In the genomic region with DNA sequence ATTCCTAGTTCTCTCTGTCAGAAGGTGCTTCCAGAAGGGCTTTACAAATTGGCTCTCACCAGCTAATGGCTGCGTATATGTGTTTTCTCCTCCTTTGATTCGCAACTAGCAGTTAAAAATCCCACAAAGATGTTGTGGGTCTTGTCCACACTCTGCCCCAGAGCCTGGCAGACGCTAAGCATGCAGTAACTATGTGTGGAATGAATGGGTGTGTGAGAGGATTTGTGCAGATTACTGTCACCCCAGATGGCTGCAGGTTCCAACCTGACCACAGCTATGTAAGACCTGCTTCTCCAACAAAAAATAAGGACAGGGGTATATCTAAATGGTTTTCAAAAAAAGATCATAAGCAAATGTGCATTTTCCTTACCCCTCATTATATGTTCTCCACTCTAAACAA, we compare ENCODE assay signal across 24 mouse cellular contexts.
DNase-seq lines count a peak whose midpoint lies in the region; ATAC-seq lines count a peak whose summit lies in the region.
"Had no signal": no experiment of that assay in that cellular context is flagged by ENCODE, and none has a peak within 500 bp of the region (broad histone marks: within the 10 kb centered on the region; RNA-seq: fewer than 3 reads in every experiment).

No protein-coding gene starts in this region.

- H3K4me2 ChIP-seq in embryonic facial prominence, embryonic 14.5 days (ENCODE audit: low read depth, low read length), result no peak overlapping the region
- H3K4me2 ChIP-seq: embryonic facial prominence, embryonic 13.5 days; forebrain, embryonic 12.5 days had no signal

- H3K27me3 ChIP-seq in embryonic facial prominence, embryonic 14.5 days (replicated peaks; ENCODE audit: control insufficient read depth, insufficient read depth, low read length), result no peaks in the 10 kb centered on the region
- no peaks in the 10 kb centered on the region for H3K27me3 ChIP-seq in embryonic facial prominence, embryonic 10.5 days (replicated peaks; ENCODE audit: low read depth, poor library complexity, severe bottlenecking)
- H3K27me3 ChIP-seq: CH12.LX; embryonic facial prominence, embryonic 13.5 days; forebrain, embryonic 12.5 days had no signal

- no peak overlapping the region for H3K27ac ChIP-seq in embryonic facial prominence, embryonic 14.5 days (replicated peaks; ENCODE audit: low read depth, low read length)
- H3K27ac ChIP-seq in embryonic facial prominence, embryonic 10.5 days (replicated peaks), result no peak overlapping the region
- H3K27ac ChIP-seq: embryonic facial prominence, embryonic 13.5 days; forebrain, embryonic 10.5 days; forebrain, embryonic 12.5 days had no signal

- no peaks in the 10 kb centered on the region for H3K4me1 ChIP-seq in embryonic facial prominence, embryonic 14.5 days (ENCODE audit: control insufficient read depth, insufficient read depth, low read length)
- H3K4me1 ChIP-seq in embryonic facial prominence, embryonic 10.5 days, result peaks cover 8% of the 10 kb centered on the region

- no peaks in the 10 kb centered on the region for H3K9me3 ChIP-seq in embryonic facial prominence, embryonic 14.5 days (ENCODE audit: control insufficient read depth, low read length)
- H3K9me3 ChIP-seq in embryonic facial prominence, embryonic 10.5 days, result no peaks in the 10 kb centered on the region
- H3K9me3 ChIP-seq: embryonic facial prominence, embryonic 13.5 days; forebrain, embryonic 10.5 days; forebrain, embryonic 12.5 days had no signal

- 57% methylated on average over 3 of the region's 3 CpGs for WGBS in embryonic facial prominence, embryonic 14.5 days
- 90% methylated on average over 3 of the region's 3 CpGs for WGBS in embryonic facial prominence, embryonic 10.5 days

- H3K4me3 ChIP-seq in embryonic facial prominence, embryonic 14.5 days (ENCODE audit: low read depth, low read length), result no peak overlapping the region
- no peak overlapping the region for H3K4me3 ChIP-seq in embryonic facial prominence, embryonic 10.5 days
- H3K4me3 ChIP-seq: embryonic facial prominence, embryonic 13.5 days; forebrain, embryonic 10.5 days; forebrain, embryonic 12.5 days had no signal

- no peaks in the 10 kb centered on the region for H3K36me3 ChIP-seq in embryonic facial prominence, embryonic 14.5 days (ENCODE audit: control insufficient read depth, insufficient read depth, low read length)
- H3K36me3 ChIP-seq in embryonic facial prominence, embryonic 10.5 days (replicated peaks), result no peaks in the 10 kb centered on the region
- H3K36me3 ChIP-seq: embryonic facial prominence, embryonic 13.5 days; forebrain, embryonic 10.5 days; forebrain, embryonic 12.5 days; G1E had no signal

- DNase-seq in embryonic facial prominence, embryonic 14.5 days (ENCODE audit: low spot score), result peak; percentile 39
- no peak for DNase-seq in embryonic facial prominence, embryonic 10.5 days (ENCODE audit: low spot score)
- DNase-seq in urinary bladder, postnatal 14 days (ENCODE audit: low spot score), result peak; percentile 10
- DNase-seq in urinary bladder, postnatal 10 days (ENCODE audit: low spot score), result no peak
- peak; percentile 81 for DNase-seq in Muller cell, postnatal 12 days (ENCODE audit: inconsistent ontology term)
- DNase-seq in c-Kit-positive CD71-positive TER-119-positive erythroid progenitor cells, embryonic 14.5 days (ENCODE audit: low spot score), result no peak
- DNase-seq: adrenal gland, adult 8-10 months; adrenal gland, postnatal 14 days; B cell, adult 2 months; cerebellum, adult 11-12 months; cerebellum, adult 2 months; cerebellum, adult 9-10 months; cerebellum, postnatal 10 days; cerebellum, postnatal 25 days had no signal

- no peak overlapping the region for H3K9ac ChIP-seq in embryonic facial prominence, embryonic 14.5 days (ENCODE audit: low read depth, low read length)
- H3K9ac ChIP-seq: embryonic facial prominence, embryonic 13.5 days; forebrain, embryonic 12.5 days had no signal

- ATAC-seq in embryonic facial prominence, embryonic 14.5 days (ENCODE audit: low read depth), result 0 out of 2 replicates have a peak, but pooled peaks have one; percentile 65
- no peak for ATAC-seq in erythroid progenitor cell, adult 5-6 weeks (replicated peaks; ENCODE audit: low FRiP score, poor library complexity, severe bottlenecking)
- ATAC-seq: activated CD4-positive, CD25-positive, alpha-beta regulatory T cell, adult 4 months; CD4-positive, CD25-positive, alpha-beta regulatory T cell, adult 4 months; forebrain, embryonic 14.5 days; forebrain, embryonic 16.5 days had no signal

Comparison
In these comparisons a context has a peak if more than half of its experiments do, and no peak if none do; other contexts are left out.
1. DNase-seq: peak in embryonic facial prominence, embryonic 14.5 days (single experiment), urinary bladder, postnatal 14 days (single experiment) and Muller cell, postnatal 12 days (single experiment); none in embryonic facial prominence, embryonic 10.5 days (single experiment), urinary bladder, postnatal 10 days (single experiment) and c-Kit-positive CD71-positive TER-119-positive erythroid progenitor cells, embryonic 14.5 days (single experiment).